Mouse (Mus musculus): ENCODE data around the gene Nelfb. TPM values are rescaled to one million over a fixed set of nuclear protein-coding genes. Genes with fewer than 3 reads are reported as not detected.
A peak's percentile ranks its signal among the peaks of the same experiment; 100 is the strongest.

Gene Nelfb
- polyA plus RNA-seq, 1 experiment from 2014 or later, result 101 TPM

GRCm38 (mm10) chr2:25234551-25235220, 23.4 kb upstream of the Nelfb start:
- no peaks in the 10 kb centered on the region for H3K9me3 ChIP-seq (ENCODE audit: control insufficient read depth, low read length)

GRCm38 (mm10) chr2:25234050-25234449, 22.8 kb upstream of the Nelfb start, which contains the start of gene Slc34a3:
TSS of gene Slc34a3 (minus strand) at chr2:25234364.
- H3K9me3 ChIP-seq (ENCODE audit: control insufficient read depth, low read length), result no peaks in the 10 kb centered on the region
- no peak within 1 kb of the TSS for H3K4me2 ChIP-seq (ENCODE audit: low read length)
- WGBS, result 92% methylated on average over 3 of the region's 3 CpGs

More at GRCm38 (mm10) chr2:25234551-25235220, 23.4 kb upstream of the Nelfb start:
- Histone ChIP-seq H3K4me3 (replicated peaks; ENCODE audit: low read length) (no peak overlapping the region), H3K4me2 (ENCODE audit: low read length) (no peak overlapping the region), H3K27me3 (replicated peaks; ENCODE audit: control insufficient read depth, insufficient read depth, low read length) (peaks cover 2% of the 10 kb centered on the region; the same call in 1 of the 2 replicates), H3K27ac (ENCODE audit: low read length) (no peak overlapping the region), H3K9ac (replicated peaks; ENCODE audit: low read depth, low read length) (no peak overlapping the region), H3K36me3 (ENCODE audit: control insufficient read depth, insufficient read depth) (no peaks in the 10 kb centered on the region), H3K4me1 (replicated peaks; ENCODE audit: control insufficient read depth, insufficient read depth, low read length) (no peaks in the 10 kb centered on the region)
- ATAC-seq, result no peak
- WGBS, result 78% methylated on average over 5 of the region's 5 CpGs

GRCm38 (mm10) chr2:25233421-25233820, 22.1 kb upstream of the Nelfb start:
- Histone ChIP-seq H3K4me1 (replicated peaks; ENCODE audit: control insufficient read depth, insufficient read depth, low read length) (0 out of 2 replicates have a peak, but pooled peaks cover 3% of the 10 kb centered on the region), H3K9ac (replicated peaks; ENCODE audit: low read depth, low read length) (no peak overlapping the region), H3K36me3 (ENCODE audit: control insufficient read depth, insufficient read depth) (no peaks in the 10 kb centered on the region), H3K9me3 (ENCODE audit: control insufficient read depth, low read length) (no peaks in the 10 kb centered on the region), H3K4me3 (replicated peaks; ENCODE audit: low read length) (no peak overlapping the region), H3K27ac (ENCODE audit: low read length) (no peak overlapping the region), H3K27me3 (replicated peaks; ENCODE audit: control insufficient read depth, insufficient read depth, low read length) (peaks cover 2% of the 10 kb centered on the region; the same call in 1 of the 2 replicates), H3K4me2 (ENCODE audit: low read length) (no peak overlapping the region)
- ATAC-seq, result no peak
- WGBS, result 76% methylated on average over 4 of the region's 4 CpGs

More at GRCm38 (mm10) chr2:25234050-25234449, 22.8 kb upstream of the Nelfb start, which contains the start of gene Slc34a3:
- H3K4me1 ChIP-seq (replicated peaks; ENCODE audit: control insufficient read depth, insufficient read depth, low read length), result no peaks in the 10 kb centered on the region
- no peak within 1 kb of the TSS for H3K4me3 ChIP-seq (replicated peaks; ENCODE audit: low read length)
- peaks cover 2% of the 10 kb centered on the region; the same call in 1 of the 2 replicates for H3K27me3 ChIP-seq (replicated peaks; ENCODE audit: control insufficient read depth, insufficient read depth, low read length)
- no peak within 1 kb of the TSS for H3K27ac ChIP-seq (ENCODE audit: low read length)
- no peak within 1 kb of the TSS for H3K9ac ChIP-seq (replicated peaks; ENCODE audit: low read depth, low read length)
- ATAC-seq, result no peak
- H3K36me3 ChIP-seq (ENCODE audit: control insufficient read depth, insufficient read depth), result no peaks in the 10 kb centered on the region

GRCm38 (mm10) chr2:25231038-25231437, 19.7 kb upstream of the Nelfb start:
- no peak overlapping the region for H3K4me2 ChIP-seq (ENCODE audit: low read length)
- H3K36me3 ChIP-seq (ENCODE audit: control insufficient read depth, insufficient read depth), result no peaks in the 10 kb centered on the region
- no peak for ATAC-seq
- 0 out of 2 replicates have a peak, but pooled peaks cover 3% of the 10 kb centered on the region for H3K4me1 ChIP-seq (replicated peaks; ENCODE audit: control insufficient read depth, insufficient read depth, low read length)
- WGBS, result 49% methylated on average over 12 of the region's 12 CpGs
- no peak overlapping the region for H3K4me3 ChIP-seq (replicated peaks; ENCODE audit: low read length)
- no peak overlapping the region for H3K9ac ChIP-seq (replicated peaks; ENCODE audit: low read depth, low read length)
- peaks cover 2% of the 10 kb centered on the region; the same call in 1 of the 2 replicates for H3K27me3 ChIP-seq (replicated peaks; ENCODE audit: control insufficient read depth, insufficient read depth, low read length)
- no peak overlapping the region for H3K27ac ChIP-seq (ENCODE audit: low read length)
- no peaks in the 10 kb centered on the region for H3K9me3 ChIP-seq (ENCODE audit: control insufficient read depth, low read length)

GRCm38 (mm10) chr2:25230581-25230980, 19.3 kb upstream of the Nelfb start:
- no peak for ATAC-seq
- 83% methylated on average over 7 of the region's 7 CpGs for WGBS
- Histone ChIP-seq H3K36me3 (ENCODE audit: control insufficient read depth, insufficient read depth) (no peaks in the 10 kb centered on the region), H3K27ac (ENCODE audit: low read length) (no peak overlapping the region), H3K9me3 (ENCODE audit: control insufficient read depth, low read length) (no peaks in the 10 kb centered on the region), H3K4me3 (replicated peaks; ENCODE audit: low read length) (no peak overlapping the region), H3K4me2 (ENCODE audit: low read length) (no peak overlapping the region), H3K4me1 (replicated peaks; ENCODE audit: control insufficient read depth, insufficient read depth, low read length) (peaks cover 5% of the 10 kb centered on the region), H3K9ac (replicated peaks; ENCODE audit: low read depth, low read length) (no peak overlapping the region), H3K27me3 (replicated peaks; ENCODE audit: control insufficient read depth, insufficient read depth, low read length) (peaks cover 2% of the 10 kb centered on the region; the same call in 1 of the 2 replicates)

- Histone ChIP-seq H3K36me3 (ENCODE audit: control insufficient read depth, insufficient read depth) (no peaks in the 10 kb centered on the region), H3K4me2 (ENCODE audit: low read length) (no peak overlapping the region), H3K27ac (ENCODE audit: low read length) (no peak overlapping the region), H3K27me3 (replicated peaks; ENCODE audit: control insufficient read depth, insufficient read depth, low read length) (peaks cover 2% of the 10 kb centered on the region; the same call in 1 of the 2 replicates), H3K4me1 (replicated peaks; ENCODE audit: control insufficient read depth, insufficient read depth, low read length) (peaks cover 8% of the 10 kb centered on the region), H3K9me3 (ENCODE audit: control insufficient read depth, low read length) (no peaks in the 10 kb centered on the region), H3K4me3 (replicated peaks; ENCODE audit: low read length) (no peak overlapping the region), H3K9ac (replicated peaks; ENCODE audit: low read depth, low read length) (no peak overlapping the region)
- 80% methylated on average over 5 of the region's 5 CpGs for WGBS
- ATAC-seq, result no peak
Measured at GRCm38 (mm10) chr2:25229582-25229981, 18.3 kb upstream of the Nelfb start.

- Histone ChIP-seq H3K4me3 (replicated peaks; ENCODE audit: low read length) (no peak overlapping the region), H3K9ac (replicated peaks; ENCODE audit: low read depth, low read length) (no peak overlapping the region), H3K27me3 (replicated peaks; ENCODE audit: control insufficient read depth, insufficient read depth, low read length) (no peaks in the 10 kb centered on the region), H3K9me3 (ENCODE audit: control insufficient read depth, low read length) (no peaks in the 10 kb centered on the region), H3K4me1 (replicated peaks; ENCODE audit: control insufficient read depth, insufficient read depth, low read length) (peaks cover 8% of the 10 kb centered on the region), H3K36me3 (ENCODE audit: control insufficient read depth, insufficient read depth) (no peaks in the 10 kb centered on the region), H3K4me2 (ENCODE audit: low read length) (no peak overlapping the region), H3K27ac (ENCODE audit: low read length) (no peak overlapping the region)
- ATAC-seq, result no peak
- WGBS, result 69% methylated on average over 6 of the region's 6 CpGs
Measured at GRCm38 (mm10) chr2:25228995-25229530, 17.8 kb upstream of the Nelfb start.

GRCm38 (mm10) chr2:25228431-25228889, 17.2 kb upstream of the Nelfb start:
- Histone ChIP-seq H3K4me2 (ENCODE audit: low read length) (peak overlapping the region; percentile 40), H3K4me3 (replicated peaks; ENCODE audit: low read length) (no peak overlapping the region), H3K27me3 (replicated peaks; ENCODE audit: control insufficient read depth, insufficient read depth, low read length) (no peaks in the 10 kb centered on the region), H3K9ac (replicated peaks; ENCODE audit: low read depth, low read length) (0 out of 2 replicates have a peak overlapping the region, but pooled peaks have one; percentile 9), H3K4me1 (replicated peaks; ENCODE audit: control insufficient read depth, insufficient read depth, low read length) (peaks cover 12% of the 10 kb centered on the region), H3K9me3 (ENCODE audit: control insufficient read depth, low read length) (no peaks in the 10 kb centered on the region), H3K27ac (ENCODE audit: low read length) (peak overlapping the region; percentile 46; the same call in 1 of the 2 replicates), H3K36me3 (ENCODE audit: control insufficient read depth, insufficient read depth) (no peaks in the 10 kb centered on the region)
- ATAC-seq, result no peak
- WGBS, result 0% methylated on average over 7 of the region's 7 CpGs

GRCm38 (mm10) chr2:25227406-25227805, 16.1 kb upstream of the Nelfb start:
- Histone ChIP-seq H3K4me1 (replicated peaks; ENCODE audit: control insufficient read depth, insufficient read depth, low read length) (peaks cover 17% of the 10 kb centered on the region), H3K27ac (ENCODE audit: low read length) (no peak overlapping the region), H3K36me3 (ENCODE audit: control insufficient read depth, insufficient read depth) (no peaks in the 10 kb centered on the region), H3K9ac (replicated peaks; ENCODE audit: low read depth, low read length) (no peak overlapping the region), H3K4me3 (replicated peaks; ENCODE audit: low read length) (no peak overlapping the region), H3K4me2 (ENCODE audit: low read length) (no peak overlapping the region), H3K27me3 (replicated peaks; ENCODE audit: control insufficient read depth, insufficient read depth, low read length) (no peaks in the 10 kb centered on the region), H3K9me3 (ENCODE audit: control insufficient read depth, low read length) (no peaks in the 10 kb centered on the region)
- WGBS, result 93% methylated on average over 4 of the region's 4 CpGs
- ATAC-seq, result no peak
